Mouse (Mus musculus) splenic B cell, adult 2 months (primary cell): ENCODE measurements around the gene Hoxc12.

Experiments used
- DNase-seq: peaks from one replicate; pipeline ENCODE4 v3.0.0-alpha.2; 2011; ENCODE audit warnings: low read depth, low spot score
- H3K27me3 ChIP-seq: 2 replicates; pipeline ENCODE4 v1.6.1; 2012; ENCODE audit warnings: mild to moderate bottlenecking, low read length, moderate library complexity, mixed read lengths; ENCODE audit not compliant: control insufficient read depth, poor library complexity, insufficient read depth, severe bottlenecking
- H3K36me3 ChIP-seq: 2 replicates; pipeline ENCODE4 v1.6.1; 2012; ENCODE audit warnings: mild to moderate bottlenecking, low read length, moderate library complexity, mixed read lengths; ENCODE audit not compliant: control insufficient read depth, poor library complexity, insufficient read depth, severe bottlenecking

The Hoxc12 gene

GRCm38 (mm10) chr15:102950877-102951276 lies 14.3 kb downstream of the Hoxc12 start:
- peaks cover 6% of the 10 kb centered on the region; the same call in 1 of the 2 replicates for H3K27me3 ChIP-seq
- no peak for DNase-seq
- H3K36me3 ChIP-seq: no peaks in the 10 kb centered on the region

- no peak for DNase-seq
- peaks cover 6% of the 10 kb centered on the region; the same call in 1 of the 2 replicates for H3K27me3 ChIP-seq
- no peaks in the 10 kb centered on the region for H3K36me3 ChIP-seq
Measured at GRCm38 (mm10) chr15:102953561-102953960, 17.0 kb downstream of the Hoxc12 start.

- no peak for DNase-seq
- Histone ChIP-seq H3K36me3 (no peaks in the 10 kb centered on the region), H3K27me3 (no peaks in the 10 kb centered on the region)
Measured at GRCm38 (mm10) chr15:102954192-102955006, 17.8 kb downstream of the Hoxc12 start, which contains the start of gene Hoxc11. Gene Hoxc11 (plus strand): TSS chr15:102954427.

- H3K27me3 ChIP-seq: no peaks in the 10 kb centered on the region
- DNase-seq: no peak
- H3K36me3 ChIP-seq: no peaks in the 10 kb centered on the region
Measured at GRCm38 (mm10) chr15:102955007-102955382, 18.4 kb downstream of the Hoxc12 start.

- DNase-seq: no peak
- Histone ChIP-seq H3K36me3 (no peaks in the 10 kb centered on the region), H3K27me3 (no peaks in the 10 kb centered on the region)
Measured at GRCm38 (mm10) chr15:102955833-102956640, 19.5 kb downstream of the Hoxc12 start.

- DNase-seq: no peak
- H3K36me3 ChIP-seq: no peaks in the 10 kb centered on the region
- H3K27me3 ChIP-seq: no peaks in the 10 kb centered on the region
Measured at GRCm38 (mm10) chr15:102956906-102957305, 20.3 kb downstream of the Hoxc12 start.

- H3K27me3 ChIP-seq: peaks cover 5% of the 10 kb centered on the region; the same call in 1 of the 2 replicates
- H3K36me3 ChIP-seq: no peaks in the 10 kb centered on the region
- no peak for DNase-seq
Measured at GRCm38 (mm10) chr15:102959663-102960191, 23.2 kb downstream of the Hoxc12 start.

- no peak for DNase-seq
- peaks cover 5% of the 10 kb centered on the region; the same call in 1 of the 2 replicates for H3K27me3 ChIP-seq
- no peaks in the 10 kb centered on the region for H3K36me3 ChIP-seq
Measured at GRCm38 (mm10) chr15:102961728-102962127, 25.2 kb downstream of the Hoxc12 start.

GRCm38 (mm10) chr15:102962492-102962891 lies 25.9 kb downstream of the Hoxc12 start:
- DNase-seq: no peak
- Histone ChIP-seq H3K27me3 (peaks cover 7% of the 10 kb centered on the region), H3K36me3 (no peaks in the 10 kb centered on the region)

GRCm38 (mm10) chr15:102963259-102963658 lies 26.7 kb downstream of the Hoxc12 start:
- H3K36me3 ChIP-seq: no peaks in the 10 kb centered on the region
- no peak for DNase-seq
- peaks cover 7% of the 10 kb centered on the region for H3K27me3 ChIP-seq

GRCm38 (mm10) chr15:102963671-102964640 lies 27.4 kb downstream of the Hoxc12 start:
- no peaks in the 10 kb centered on the region for H3K36me3 ChIP-seq
- H3K27me3 ChIP-seq: peaks cover 7% of the 10 kb centered on the region
- no peak for DNase-seq

- DNase-seq: no peak
- H3K27me3 ChIP-seq: peaks cover 7% of the 10 kb centered on the region
- no peaks in the 10 kb centered on the region for H3K36me3 ChIP-seq
Measured at GRCm38 (mm10) chr15:102965003-102965891, 28.7 kb downstream of the Hoxc12 start.
